ENCODE assay signal across 24 mouse cellular contexts in genomic region chr10:45076585-45076984, GRCm38 (mm10). TPM values are rescaled to one million over a fixed set of nuclear protein-coding genes. Genes with fewer than 3 reads are reported as not detected.
DNase-seq lines count a peak whose midpoint lies in the region; ATAC-seq and TF ChIP-seq lines count a peak whose summit lies in the region.
"Had no signal": no experiment of that assay in that cellular context is flagged by ENCODE, and none has a peak within 500 bp of the region (broad histone marks: within the 10 kb centered on the region; RNA-seq: fewer than 3 reads in every experiment).

No protein-coding gene starts in this region.

- H3K79me2 ChIP-seq in myocyte (ENCODE audit: control insufficient read depth, insufficient read depth), result peaks cover 73% of the 10 kb centered on the region

- H3K4me2 ChIP-seq in kidney, embryonic 15.5 days, result no peak overlapping the region
- no peak overlapping the region for H3K4me2 ChIP-seq in embryonic facial prominence, embryonic 14.5 days (ENCODE audit: low read depth, low read length)
- H3K4me2 ChIP-seq in myocyte (ENCODE audit: low read depth), result peak overlapping the region; percentile 74
- no peak overlapping the region for H3K4me2 ChIP-seq in liver, embryonic 12.5 days
- H3K4me2 ChIP-seq: lung, embryonic 14.5 days; midbrain, embryonic 13.5 days; stomach, embryonic 15.5 days had no signal

- ATAC-seq in kidney, embryonic 15.5 days (replicated peaks; ENCODE audit: low FRiP score), result 0 out of 2 replicates have a peak, but pooled peaks have one; percentile 15
- ATAC-seq in embryonic facial prominence, embryonic 14.5 days (ENCODE audit: low read depth), result peak; percentile 83
- ATAC-seq in liver, embryonic 12.5 days, result no peak
- ATAC-seq: midbrain, embryonic 13.5 days had no signal

- DNase-seq in embryo, embryonic 11 days, result peak; percentile 12
- DNase-seq in embryo, embryonic 9.5 days (ENCODE audit: extremely low spot score), result no peak
- no peak for DNase-seq in kidney, postnatal 25 days
- DNase-seq in embryonic facial prominence, embryonic 14.5 days (ENCODE audit: low spot score), result peak; percentile 86
- no peak for DNase-seq in cerebellum, adult 8-10 months
- DNase-seq: adrenal gland, postnatal 36 days; cerebellum, adult 11-12 months; cerebellum, postnatal 36 days; heart, adult 18-20 months; heart, postnatal 36 days; kidney, adult 11 months; layer of hippocampus, postnatal 36 days; liver, embryonic 13.5 days; spleen, adult 18-20 months; thymus, adult 18-20 months; thymus, postnatal 4 days had no signal

- no peaks in the 10 kb centered on the region for H3K27me3 ChIP-seq in kidney, embryonic 15.5 days
- H3K27me3 ChIP-seq in embryonic facial prominence, embryonic 14.5 days (replicated peaks; ENCODE audit: control insufficient read depth, insufficient read depth, low read length), result no peaks in the 10 kb centered on the region
- H3K27me3 ChIP-seq in myocyte (ENCODE audit: control insufficient read depth, insufficient read depth, insufficient read length), result no peaks in the 10 kb centered on the region
- H3K27me3 ChIP-seq in liver, embryonic 12.5 days (replicated peaks), result no peaks in the 10 kb centered on the region
- H3K27me3 ChIP-seq: liver, embryonic 13.5 days; midbrain, embryonic 13.5 days; stomach, embryonic 15.5 days had no signal

- no peak overlapping the region for H3K27ac ChIP-seq in kidney, embryonic 15.5 days
- no peak overlapping the region; the same call in 1 of the 2 replicates for H3K27ac ChIP-seq in embryonic facial prominence, embryonic 14.5 days (replicated peaks; ENCODE audit: low read depth, low read length)
- H3K27ac ChIP-seq in liver, embryonic 12.5 days, result no peak overlapping the region
- H3K27ac ChIP-seq: kidney, postnatal 0 days; liver, embryonic 13.5 days; macrophage; midbrain, embryonic 13.5 days; stomach, embryonic 15.5 days had no signal

- no peak overlapping the region for H3K4me3 ChIP-seq in kidney, embryonic 15.5 days (replicated peaks)
- H3K4me3 ChIP-seq in embryonic facial prominence, embryonic 14.5 days (ENCODE audit: low read depth, low read length), result no peak overlapping the region
- no peak overlapping the region for H3K4me3 ChIP-seq in myocyte
- H3K4me3 ChIP-seq in liver, embryonic 12.5 days, result no peak overlapping the region
- H3K4me3 ChIP-seq: liver, embryonic 13.5 days; midbrain, embryonic 13.5 days; stomach, embryonic 15.5 days had no signal

- no peak for TF ChIP-seq POLR2A in myocyte (IDR thresholded peaks at IDR 0.05; ENCODE audit: insufficient read length, low read depth)

- H3K9ac ChIP-seq in kidney, embryonic 15.5 days, result no peak overlapping the region
- H3K9ac ChIP-seq in embryonic facial prominence, embryonic 14.5 days (ENCODE audit: low read depth, low read length), result no peak overlapping the region
- no peak overlapping the region for H3K9ac ChIP-seq in liver, embryonic 12.5 days
- H3K9ac ChIP-seq: liver, embryonic 13.5 days; lung, embryonic 14.5 days; midbrain, embryonic 13.5 days; stomach, embryonic 15.5 days had no signal

- peaks cover 4% of the 10 kb centered on the region; the same call in 1 of the 2 replicates for H3K4me1 ChIP-seq in kidney, embryonic 15.5 days
- peaks cover 8% of the 10 kb centered on the region; the same call in 1 of the 2 replicates for H3K4me1 ChIP-seq in embryonic facial prominence, embryonic 14.5 days (ENCODE audit: control insufficient read depth, insufficient read depth, low read length)
- peaks cover 58% of the 10 kb centered on the region for H3K4me1 ChIP-seq in liver, embryonic 12.5 days

- H3ac ChIP-seq in myocyte (ENCODE audit: control insufficient read depth, insufficient read length), result no peak overlapping the region

- H3K36me3 ChIP-seq in kidney, embryonic 15.5 days, result peaks cover 47% of the 10 kb centered on the region
- peaks cover 22% of the 10 kb centered on the region; the same call in 1 of the 2 replicates for H3K36me3 ChIP-seq in embryonic facial prominence, embryonic 14.5 days (ENCODE audit: control insufficient read depth, insufficient read depth, low read length)
- peaks cover 22% of the 10 kb centered on the region for H3K36me3 ChIP-seq in myocyte (ENCODE audit: control insufficient read depth, insufficient read depth)
- H3K36me3 ChIP-seq in liver, embryonic 12.5 days, result peaks cover 49% of the 10 kb centered on the region
- H3K36me3 ChIP-seq: stomach, embryonic 15.5 days had no signal

- H3K9me3 ChIP-seq in kidney, embryonic 15.5 days (replicated peaks), result no peaks in the 10 kb centered on the region
- H3K9me3 ChIP-seq in embryonic facial prominence, embryonic 14.5 days (ENCODE audit: control insufficient read depth, low read length), result no peaks in the 10 kb centered on the region
- no peaks in the 10 kb centered on the region for H3K9me3 ChIP-seq in liver, embryonic 12.5 days (replicated peaks)
- H3K9me3 ChIP-seq: liver, embryonic 13.5 days; midbrain, embryonic 13.5 days; stomach, embryonic 15.5 days had no signal

- WGBS in kidney, embryonic 15.5 days, result 63% methylated on average over 10 of the region's 10 CpGs
- 68% methylated on average over 10 of the region's 10 CpGs for WGBS in embryonic facial prominence, embryonic 14.5 days
- WGBS in liver, embryonic 12.5 days (ENCODE audit: insufficient replicate concordance), result 78% methylated on average over 10 of the region's 10 CpGs

TF ChIP-seq in myocyte, 11 proteins besides CTCF, POLR2A, EP300 and RAD21:
- TF ChIP-seq CEBPB (IDR thresholded peaks at IDR 0.05; ENCODE audit: insufficient read depth, poor library complexity, severe bottlenecking) (no peak), REST (IDR thresholded peaks at IDR 0.05; ENCODE audit: insufficient read depth, insufficient read length) (no peak), MAX (IDR thresholded peaks at IDR 0.05; ENCODE audit: low read depth) (no peak), E2F4 (IDR thresholded peaks at IDR 0.05; ENCODE audit: insufficient read depth) (no peak), MYOG (IDR thresholded peaks at IDR 0.05; ENCODE audit: control insufficient read depth in 1 of 3, insufficient read depth in 1 of 3, insufficient read length in 2 of 3, low read depth in 2 of 3) (peak; percentile 86 to 97 (median 96)), POLR2AphosphoS2 (IDR thresholded peaks at IDR 0.05; ENCODE audit: insufficient read length, low read depth) (no peak), TCF3 (IDR thresholded peaks at IDR 0.05; ENCODE audit: insufficient read length, low read depth) (peak; percentile 99), MYOD1 (IDR thresholded peaks at IDR 0.05; ENCODE audit: control insufficient read depth in 1 of 3, insufficient read length in 2 of 3, low read depth in 2 of 3) (peak; percentile 100), TCF12 (IDR thresholded peaks at IDR 0.05; ENCODE audit: insufficient read depth, poor library complexity, severe bottlenecking) (peak; percentile 93), SRF (IDR thresholded peaks at IDR 0.05; ENCODE audit: control insufficient read depth, insufficient read length, low read depth) (no peak), USF1 (IDR thresholded peaks at IDR 0.05; ENCODE audit: low read depth) (no peak)

RNA-seq across cellular contexts. Expression of gene Prep, which starts 9.6 kb away (rescaled TPM):
- polyA plus RNA-seq in kidney, embryonic 15.5 days (2015; fragmentation: Nextera tagmentation; extraction: Ambion mirVana), result 24.8 and 25.5 TPM in 2 replicates
- 19.0 and 21.7 TPM in 2 replicates for polyA plus RNA-seq in embryonic facial prominence, embryonic 14.5 days (2014; fragmentation: Nextera tagmentation; extraction: Ambion mirVana)
- polyA plus RNA-seq in myocyte (2012; fragmentation: generic; extraction: Trizol), result 35.6 TPM
- 15.7 and 16.1 TPM in 2 replicates for polyA plus RNA-seq in liver, embryonic 12.5 days (2016; fragmentation: Nextera tagmentation; extraction: Ambion mirVana)

Comparison
In these comparisons a context has a peak if more than half of its experiments do, and no peak if none do; other contexts are left out.
1. DNase-seq: peak in embryo, embryonic 11 days (single experiment) and embryonic facial prominence, embryonic 14.5 days (single experiment); none in embryo, embryonic 9.5 days (single experiment), kidney, postnatal 25 days (0 of 2) and cerebellum, adult 8-10 months (single experiment).